Mouse (Mus musculus): ENCODE results near the gene Fancg. TPM values are rescaled to one million over a fixed set of nuclear protein-coding genes. Genes with fewer than 3 reads are reported as not detected.
A peak's percentile ranks its signal among the peaks of the same experiment; 100 is the strongest.

Fancg gene
- polyA plus RNA-seq, 1 experiment from 2014 or later = 18.7 TPM

DNA sequence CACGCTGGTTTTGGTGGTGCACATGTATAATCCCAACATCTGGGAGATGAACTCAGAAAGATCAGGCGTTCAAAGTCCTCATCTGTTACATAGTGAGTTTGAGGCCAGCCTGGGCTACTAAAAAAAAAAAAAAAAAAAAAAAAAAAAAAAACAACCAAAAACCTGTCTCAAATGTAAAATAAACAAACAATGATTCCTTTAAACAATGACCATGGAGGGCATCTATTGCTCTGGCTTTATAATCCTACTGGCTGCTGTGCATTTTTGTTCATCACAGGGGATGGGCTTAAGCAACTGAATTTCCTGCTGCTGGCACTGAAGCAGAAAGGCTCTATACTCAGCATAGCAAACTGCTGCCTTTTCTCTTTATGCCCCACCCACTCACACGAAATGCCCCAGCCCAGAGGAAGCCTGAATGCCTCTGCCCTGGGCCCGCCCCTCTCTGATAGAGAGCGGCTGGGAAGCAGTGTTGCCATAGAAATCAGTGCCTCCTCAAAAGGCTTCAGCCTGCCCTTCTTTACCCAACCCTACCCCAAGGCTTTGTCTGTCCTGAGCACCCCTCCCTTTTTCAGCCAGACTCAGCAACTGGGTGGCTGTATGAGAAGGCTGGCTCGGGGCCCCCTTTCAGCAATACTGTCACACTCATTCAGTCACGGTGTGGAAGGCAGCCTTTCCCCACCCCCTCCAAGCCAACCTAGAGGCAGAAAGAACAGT lies 33.5 kb upstream of the Fancg start:
- H3K4me1 ChIP-seq (replicated peaks) = peaks cover 58% of the 10 kb centered on the region
- WGBS = 3% methylated on average over 7 of the region's 7 CpGs
- H3K9ac ChIP-seq (replicated peaks) = peak overlapping the region; percentile 73
- H3K4me3 ChIP-seq (replicated peaks) = peak overlapping the region; percentile 52
- H3K4me2 ChIP-seq (replicated peaks) = peak overlapping the region; percentile 80
- no peaks in the 10 kb centered on the region for H3K36me3 ChIP-seq
- peak overlapping the region; percentile 95 for H3K27ac ChIP-seq
- H3K9me3 ChIP-seq = no peaks in the 10 kb centered on the region
- ATAC-seq = peak; percentile 76
- H3K27me3 ChIP-seq = no peaks in the 10 kb centered on the region

- no peaks in the 10 kb centered on the region for H3K9me3 ChIP-seq
- peak overlapping the region; percentile 86 for H3K4me2 ChIP-seq (replicated peaks)
- no peak for ATAC-seq
- peaks cover 65% of the 10 kb centered on the region for H3K4me1 ChIP-seq (replicated peaks)
- peak overlapping the region; percentile 86 for H3K4me3 ChIP-seq (replicated peaks)
- peaks cover 12% of the 10 kb centered on the region for H3K36me3 ChIP-seq
- no peaks in the 10 kb centered on the region for H3K27me3 ChIP-seq
- 54% methylated on average over 9 of the region's 9 CpGs for WGBS
- peak overlapping the region; percentile 91 for H3K27ac ChIP-seq
- no peak overlapping the region for H3K9ac ChIP-seq (replicated peaks)
These were observed 30.7 kb upstream of the Fancg start for GRCm38 (mm10) chr4:43040881-43041547.

DNA sequence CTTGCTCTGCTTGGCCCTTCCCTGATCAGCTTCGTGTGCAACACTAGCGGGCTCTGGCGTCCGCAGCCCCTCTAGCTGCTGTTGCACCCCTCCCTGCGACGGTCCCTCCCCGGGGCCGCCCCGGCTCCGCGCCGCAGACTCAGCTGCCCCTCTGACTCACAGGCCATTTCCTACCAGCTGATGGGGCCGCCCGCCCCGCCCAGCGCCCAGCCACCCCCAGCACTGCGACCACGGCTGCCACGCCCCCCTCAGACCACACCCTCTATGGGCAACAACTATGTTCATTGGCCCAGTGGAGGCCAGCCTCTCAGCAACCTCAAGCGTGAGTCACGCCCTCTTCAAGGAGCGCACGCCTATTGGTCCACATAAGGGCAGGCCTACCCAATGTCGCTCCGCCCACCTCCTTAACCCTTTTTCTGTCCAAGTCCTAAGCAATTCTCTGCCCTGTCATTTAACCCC lies 29.8 kb upstream of the Fancg start:
- H3K27ac ChIP-seq = peak overlapping the region; percentile 91
- H3K9me3 ChIP-seq = no peaks in the 10 kb centered on the region
- peak overlapping the region; percentile 90 for H3K9ac ChIP-seq (replicated peaks)
- H3K4me2 ChIP-seq (replicated peaks) = peak overlapping the region; percentile 86
- under 1% methylated on average over 25 of the region's 25 CpGs for WGBS
- peaks cover 62% of the 10 kb centered on the region for H3K4me1 ChIP-seq (replicated peaks)
- ATAC-seq = peak; percentile 95
- peaks cover 21% of the 10 kb centered on the region for H3K36me3 ChIP-seq
- peak overlapping the region; percentile 86 for H3K4me3 ChIP-seq (replicated peaks)
- no peaks in the 10 kb centered on the region for H3K27me3 ChIP-seq

GRCm38 (mm10) chr4:43039609-43040008 lies 29.3 kb upstream of the Fancg start:
- WGBS = 3% methylated on average over 11 of the region's 11 CpGs
- ATAC-seq = no peak

DNA sequence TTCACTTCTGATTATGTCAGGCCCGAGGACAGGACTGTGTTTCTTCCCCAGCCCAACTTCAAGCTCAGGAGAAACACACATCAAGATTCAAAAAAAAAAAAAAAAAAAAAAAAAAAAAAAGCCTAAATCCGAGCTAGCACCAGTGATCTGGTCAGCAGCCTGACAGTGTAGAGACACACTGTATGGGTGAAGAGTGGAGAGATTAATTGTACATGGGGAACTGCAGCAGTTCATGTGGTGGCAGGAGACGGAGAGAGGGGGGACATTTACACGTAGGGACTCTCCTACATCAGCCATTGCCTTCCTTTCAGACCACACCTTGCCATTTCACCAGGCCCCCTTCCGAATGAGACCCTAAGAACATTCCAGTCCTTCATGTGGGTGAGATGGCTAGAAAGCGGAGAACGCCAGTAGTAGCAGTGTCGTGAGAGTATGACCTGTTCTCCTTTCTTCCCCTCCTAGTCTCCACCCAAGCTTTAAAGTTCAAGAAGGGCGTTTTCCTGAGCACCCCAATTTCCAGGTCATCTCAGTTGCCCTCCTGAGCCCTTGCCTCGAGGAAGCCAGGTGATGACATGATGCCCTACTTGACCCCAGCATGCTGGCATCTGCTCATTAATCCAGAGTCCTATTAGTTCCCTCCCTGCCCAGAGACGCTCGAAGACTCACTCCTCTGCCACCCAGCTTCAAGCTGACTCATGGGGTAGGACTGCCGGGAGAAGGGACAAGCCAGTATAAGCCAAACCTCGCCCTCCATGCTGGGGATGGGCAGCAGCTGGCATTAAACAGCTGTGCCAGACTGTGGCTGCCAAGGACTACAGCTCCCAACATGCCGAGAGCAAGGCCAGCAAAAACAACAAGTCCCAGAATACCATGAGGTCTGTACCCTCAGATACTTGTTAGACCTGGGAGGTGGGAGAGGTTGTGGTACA lies 28.5 kb upstream of the Fancg start:
- Histone ChIP-seq H3K4me3 (replicated peaks) (peak overlapping the region; percentile 86), H3K9ac (replicated peaks) (peak overlapping the region; percentile 90), H3K36me3 (peaks cover 34% of the 10 kb centered on the region), H3K4me2 (replicated peaks) (peak overlapping the region; percentile 86), H3K27me3 (no peaks in the 10 kb centered on the region), H3K27ac (peak overlapping the region; percentile 91; the same call in 1 of the 2 replicates), H3K9me3 (no peaks in the 10 kb centered on the region), H3K4me1 (replicated peaks) (peaks cover 49% of the 10 kb centered on the region)
- no peak for ATAC-seq
- 58% methylated on average over 15 of the region's 15 CpGs for WGBS

More at GRCm38 (mm10) chr4:43039609-43040008, 29.3 kb upstream of the Fancg start:
- Histone ChIP-seq H3K9ac (replicated peaks) (peak overlapping the region; percentile 90), H3K4me1 (replicated peaks) (peaks cover 57% of the 10 kb centered on the region), H3K4me2 (replicated peaks) (peak overlapping the region; percentile 86), H3K36me3 (peaks cover 27% of the 10 kb centered on the region), H3K4me3 (replicated peaks) (peak overlapping the region; percentile 86), H3K27ac (peak overlapping the region; percentile 91), H3K9me3 (no peaks in the 10 kb centered on the region), H3K27me3 (no peaks in the 10 kb centered on the region)

DNA sequence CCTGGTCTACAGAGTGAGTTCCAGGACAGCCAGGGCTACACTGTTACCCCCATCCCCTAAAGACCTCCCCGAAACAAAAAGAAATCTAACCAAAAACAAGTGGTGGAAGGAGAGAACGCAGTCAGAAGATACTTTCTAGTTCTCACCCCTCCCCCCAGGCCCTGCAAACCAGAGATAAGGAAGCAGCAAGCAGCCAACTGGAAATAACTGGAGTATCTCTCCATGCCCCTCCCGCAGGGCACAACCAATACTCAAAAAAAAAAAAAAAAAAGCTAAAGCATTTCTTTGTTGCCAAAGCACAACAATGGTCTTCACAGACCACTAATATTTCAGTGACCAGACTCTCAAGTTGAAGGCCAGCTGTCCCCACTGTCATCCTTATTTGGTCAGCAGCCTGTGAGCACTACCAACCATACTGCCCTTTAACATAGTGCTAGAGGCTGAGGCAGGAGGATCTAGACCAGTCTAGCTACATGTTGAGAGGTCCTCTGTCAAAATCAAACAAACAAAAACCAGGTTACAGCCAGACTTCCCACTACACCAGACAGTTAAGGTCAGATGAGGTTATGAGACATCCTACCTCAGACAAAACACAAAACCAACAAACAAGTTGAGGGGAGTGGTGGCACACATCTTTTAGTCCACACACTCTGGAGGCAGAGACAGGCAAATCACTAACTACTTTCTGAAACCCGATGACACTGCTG lies 27.7 kb upstream of the Fancg start:
- H3K27ac ChIP-seq = no peak overlapping the region
- H3K9me3 ChIP-seq = no peaks in the 10 kb centered on the region
- peak overlapping the region; percentile 90 for H3K9ac ChIP-seq (replicated peaks)
- 73% methylated on average over 4 of the region's 4 CpGs for WGBS
- peaks cover 42% of the 10 kb centered on the region for H3K4me1 ChIP-seq (replicated peaks)
- no peak for ATAC-seq
- H3K36me3 ChIP-seq = peaks cover 42% of the 10 kb centered on the region
- peak overlapping the region; percentile 86 for H3K4me2 ChIP-seq (replicated peaks)
- peak overlapping the region; percentile 86 for H3K4me3 ChIP-seq (replicated peaks)
- no peaks in the 10 kb centered on the region for H3K27me3 ChIP-seq

DNA sequence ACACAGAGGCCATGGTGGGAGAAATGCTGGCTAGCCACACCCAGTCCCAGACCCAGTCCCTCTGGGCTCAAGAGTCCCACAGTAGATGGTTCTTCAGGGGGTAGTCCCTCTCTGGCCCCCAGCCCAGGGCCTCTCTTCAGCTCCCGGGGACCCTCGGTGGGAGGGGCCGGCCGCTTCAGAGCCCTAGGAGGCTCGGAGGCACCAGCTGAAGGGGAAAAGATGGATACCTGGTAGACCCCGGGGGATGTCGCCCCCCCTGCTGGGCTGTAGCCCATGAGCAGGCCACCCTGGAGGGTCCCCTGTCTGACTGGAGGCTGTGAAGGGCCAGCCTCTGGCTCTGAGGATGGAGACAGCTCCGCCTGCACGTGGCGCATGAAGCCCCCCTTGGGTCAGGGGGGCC lies 26.1 kb upstream of the Fancg start:
- Histone ChIP-seq H3K36me3 (peaks cover 49% of the 10 kb centered on the region), H3K9me3 (no peaks in the 10 kb centered on the region), H3K4me2 (replicated peaks) (no peak overlapping the region), H3K4me3 (replicated peaks) (no peak overlapping the region), H3K4me1 (replicated peaks) (peaks cover 52% of the 10 kb centered on the region), H3K27ac (no peak overlapping the region), H3K9ac (replicated peaks) (no peak overlapping the region), H3K27me3 (no peaks in the 10 kb centered on the region)
- no peak for ATAC-seq
- 94% methylated on average over 9 of the region's 10 CpGs for WGBS

GRCm38 (mm10) chr4:43035851-43036250 lies 25.5 kb upstream of the Fancg start:
- Histone ChIP-seq H3K27ac (no peak overlapping the region), H3K27me3 (no peaks in the 10 kb centered on the region), H3K9me3 (no peaks in the 10 kb centered on the region), H3K36me3 (peaks cover 49% of the 10 kb centered on the region), H3K4me2 (replicated peaks) (no peak overlapping the region), H3K4me3 (replicated peaks) (no peak overlapping the region), H3K4me1 (replicated peaks) (peaks cover 47% of the 10 kb centered on the region), H3K9ac (replicated peaks) (no peak overlapping the region)
- 91% methylated on average over 6 of the region's 6 CpGs for WGBS
- ATAC-seq = no peak

- Histone ChIP-seq H3K27me3 (no peaks in the 10 kb centered on the region), H3K27ac (peak overlapping the region; percentile 14; the same call in 1 of the 2 replicates), H3K36me3 (peaks cover 62% of the 10 kb centered on the region), H3K4me2 (replicated peaks) (no peak overlapping the region), H3K4me3 (replicated peaks) (no peak overlapping the region), H3K4me1 (replicated peaks) (peaks cover 46% of the 10 kb centered on the region), H3K9me3 (no peaks in the 10 kb centered on the region), H3K9ac (replicated peaks) (0 out of 2 replicates have a peak overlapping the region, but pooled peaks have one; percentile 19)
- 88% methylated on average over 14 of the region's 14 CpGs for WGBS
- ATAC-seq = no peak
These were observed 23.2 kb upstream of the Fancg start for GRCm38 (mm10) chr4:43033481-43033880.

DNA sequence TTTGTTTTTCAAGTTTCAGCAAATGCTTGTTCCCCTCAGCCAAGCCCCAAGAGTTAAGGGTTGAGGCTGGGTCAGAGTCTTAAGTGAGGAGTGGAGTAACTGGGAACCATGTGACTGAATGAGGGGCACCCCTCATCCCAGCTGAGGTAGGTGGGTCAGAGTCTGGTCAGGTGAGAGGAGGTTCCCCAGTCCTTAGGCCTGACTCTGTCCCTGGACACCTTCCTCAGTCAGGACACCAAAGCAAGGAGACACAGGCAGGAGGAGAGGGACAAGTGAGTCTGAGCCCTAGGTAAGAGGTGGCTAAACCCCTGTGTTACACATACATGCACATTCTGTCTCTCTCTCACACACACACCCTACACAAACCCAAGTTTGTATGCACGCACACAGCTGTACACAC lies 22.2 kb upstream of the Fancg start:
- Histone ChIP-seq H3K9ac (replicated peaks) (peak overlapping the region; percentile 39; the same call in 1 of the 2 replicates), H3K27ac (peak overlapping the region; percentile 91), H3K4me1 (replicated peaks) (peaks cover 36% of the 10 kb centered on the region), H3K9me3 (no peaks in the 10 kb centered on the region), H3K36me3 (peaks cover 71% of the 10 kb centered on the region), H3K4me2 (replicated peaks) (no peak overlapping the region), H3K4me3 (replicated peaks) (no peak overlapping the region), H3K27me3 (no peaks in the 10 kb centered on the region)
- 89% methylated on average over 1 of the region's 1 CpGs for WGBS
- ATAC-seq = no peak
